Mouse (Mus musculus) embryonic facial prominence, embryonic 12.5 days (tissue): ENCODE results near the gene 3110021N24Rik. TPM values are rescaled to one million over a fixed set of nuclear protein-coding genes. Genes with fewer than 3 reads are reported as not detected.

Source experiments
- ATAC-seq: fragments of 200-750 bp; cut with Nextera tagmentation; 2 replicates; pipeline ENCODE4 v1.8.0; 2017; ENCODE audit not compliant: insufficient number of reproducible peaks, insufficient read depth, low FRiP score, low TSS enrichment
- H3K27ac ChIP-seq: fragments of 300-500 bp; sonication (generic); 2 replicates; pipeline ENCODE4 v1.5.1; 2016; ENCODE audit warnings: mild to moderate bottlenecking
- H3K27me3 ChIP-seq: fragments of 300-500 bp; sonication (generic); 2 replicates; pipeline ENCODE4 v1.6.1; 2016; ENCODE audit warnings: mild to moderate bottlenecking, moderate library complexity
- H3K36me3 ChIP-seq: fragments of 300-500 bp; sonication (generic); 2 replicates; pipeline ENCODE4 v1.6.1; 2016; ENCODE audit warnings: mild to moderate bottlenecking
- H3K4me1 ChIP-seq: fragments of 300-500 bp; sonication (generic); 2 replicates; pipeline ENCODE4 v1.6.1; 2016
- H3K4me2 ChIP-seq: fragments of 300-500 bp; sonication (generic); replicated peaks from 2 replicates; pipeline ENCODE4 v1.6.1; 2016; ENCODE audit warnings: mild to moderate bottlenecking, moderate library complexity
- H3K4me3 ChIP-seq: fragments of 300-500 bp; sonication (generic); 2 replicates; pipeline ENCODE4 v1.5.1; 2016; ENCODE audit warnings: mild to moderate bottlenecking
- H3K9ac ChIP-seq: fragments of 300-500 bp; sonication (generic); 2 replicates; pipeline ENCODE4 v1.6.1; 2016; ENCODE audit warnings: mild to moderate bottlenecking, moderate library complexity
- H3K9me3 ChIP-seq: fragments of 300-500 bp; sonication (generic); 2 replicates; pipeline ENCODE4 v1.6.1; 2016; ENCODE audit warnings: mild to moderate bottlenecking, moderate library complexity
- WGBS: fragments of 180-500 bp; shearing (Covaris S2); methylation state at CpG from one replicate; pipeline ENCODE4 v1.1.7; 2016; 5-methylcytosine and 5-hydroxymethylcytosine counted together
- polyA plus RNA-seq: library from polyadenylated mRNA; unstranded; fragments of >200 nt; fragmentation: Nextera tagmentation; extraction: Ambion mirVana; gene quantifications from 2 replicates; pipeline ENCODE4 v1.2.1, GENCODE M21; 2016

Gene 3110021N24Rik
- polyA plus RNA-seq, 1 experiment from 2014 or later = 2.5 TPM

DNA sequence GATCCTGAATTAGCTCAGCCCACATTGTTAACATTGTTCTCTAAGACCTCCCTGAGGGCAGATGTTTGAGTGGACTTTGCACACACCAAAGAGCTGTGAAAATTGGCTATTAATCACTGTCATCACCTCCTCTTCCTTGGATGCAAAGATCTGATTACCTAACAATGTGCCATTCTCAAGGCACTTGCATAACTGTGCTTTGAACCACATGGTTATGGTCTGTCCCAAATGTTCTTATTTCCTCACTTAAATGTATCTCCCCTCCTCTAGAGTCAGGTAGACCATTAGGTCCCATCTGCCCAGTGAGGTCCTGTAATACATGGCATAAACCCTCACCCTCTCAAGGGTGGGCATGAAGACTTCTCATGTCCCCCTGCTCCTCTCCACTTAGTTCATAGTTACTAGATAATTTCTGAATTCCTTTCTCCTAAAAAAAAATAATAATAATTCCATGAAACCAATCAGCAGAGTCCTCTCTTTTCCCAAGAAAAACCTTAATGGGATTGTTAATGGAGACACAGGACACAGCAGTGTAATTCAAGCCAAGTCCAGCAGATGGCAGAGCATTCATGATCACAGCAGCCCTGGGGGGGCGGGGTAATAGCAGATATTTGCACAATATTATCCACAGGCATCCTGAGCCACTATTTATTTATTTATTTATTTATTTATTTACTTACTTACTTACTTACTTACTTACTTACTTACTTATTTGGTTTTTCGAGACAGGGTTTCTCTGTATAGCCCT, 78.8 kb downstream of the 3110021N24Rik start:
- Histone ChIP-seq H3K4me3 (no peak overlapping the region), H3K27ac (no peak overlapping the region), H3K9ac (no peak overlapping the region), H3K36me3 (no peaks in the 10 kb centered on the region), H3K4me1 (no peaks in the 10 kb centered on the region), H3K27me3 (no peaks in the 10 kb centered on the region), H3K9me3 (no peaks in the 10 kb centered on the region), H3K4me2 (no peak overlapping the region)
- 54% methylated on average over 2 of the region's 2 CpGs for WGBS
- no peak for ATAC-seq

DNA sequence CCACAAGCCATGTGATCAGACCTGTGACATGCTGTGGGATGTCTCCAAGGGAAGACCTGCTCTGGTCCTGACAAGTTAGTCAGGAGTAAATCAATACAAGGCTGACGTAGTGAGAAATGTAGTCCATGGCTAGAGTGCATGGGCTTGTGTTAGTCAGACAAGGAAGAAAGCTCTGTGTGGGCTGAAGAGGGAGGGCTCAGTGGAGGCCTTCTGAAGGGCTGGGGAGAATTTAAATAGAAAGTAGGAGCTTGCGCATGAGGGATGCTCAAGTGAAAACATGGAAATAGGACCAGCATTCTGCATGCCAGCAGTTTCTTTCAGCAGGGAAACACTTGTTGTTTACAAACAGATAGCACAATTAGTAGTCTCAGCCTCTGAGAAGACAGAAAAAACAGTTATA, 84.1 kb downstream of the 3110021N24Rik start:
- ATAC-seq = no peak
- WGBS = 86% methylated on average over 2 of the region's 2 CpGs
- Histone ChIP-seq H3K27me3 (no peaks in the 10 kb centered on the region), H3K9me3 (no peaks in the 10 kb centered on the region), H3K9ac (no peak overlapping the region), H3K27ac (no peak overlapping the region), H3K4me3 (no peak overlapping the region), H3K4me2 (no peak overlapping the region), H3K36me3 (no peaks in the 10 kb centered on the region), H3K4me1 (no peaks in the 10 kb centered on the region)

DNA sequence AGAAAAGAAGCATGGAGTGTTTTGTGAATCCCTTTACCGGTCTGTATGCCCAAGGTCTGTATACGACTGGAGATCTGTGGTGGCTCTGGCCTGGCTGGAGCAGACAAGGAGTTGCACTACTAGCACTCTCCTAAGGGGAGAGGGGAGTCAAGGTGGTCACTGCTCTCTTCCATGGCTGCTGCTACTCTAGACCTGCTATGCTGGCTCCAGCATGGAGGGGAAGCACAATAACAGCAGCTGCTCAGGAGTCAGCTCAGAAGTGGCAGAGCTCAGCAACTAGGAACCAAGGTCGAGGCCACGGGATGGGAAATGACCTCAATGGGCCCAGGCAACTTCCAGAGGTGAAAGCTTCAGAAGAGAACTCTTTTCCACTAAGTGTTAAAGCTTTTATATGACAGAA, 91.7 kb downstream of the 3110021N24Rik start:
- no peak overlapping the region for H3K4me3 ChIP-seq
- no peak overlapping the region for H3K27ac ChIP-seq
- H3K4me1 ChIP-seq = no peaks in the 10 kb centered on the region
- H3K9me3 ChIP-seq = no peaks in the 10 kb centered on the region
- no peak for ATAC-seq
- H3K36me3 ChIP-seq = peaks cover 14% of the 10 kb centered on the region
- no peak overlapping the region for H3K4me2 ChIP-seq
- H3K9ac ChIP-seq = no peak overlapping the region
- 63% methylated on average over 4 of the region's 4 CpGs for WGBS
- H3K27me3 ChIP-seq = no peaks in the 10 kb centered on the region

DNA sequence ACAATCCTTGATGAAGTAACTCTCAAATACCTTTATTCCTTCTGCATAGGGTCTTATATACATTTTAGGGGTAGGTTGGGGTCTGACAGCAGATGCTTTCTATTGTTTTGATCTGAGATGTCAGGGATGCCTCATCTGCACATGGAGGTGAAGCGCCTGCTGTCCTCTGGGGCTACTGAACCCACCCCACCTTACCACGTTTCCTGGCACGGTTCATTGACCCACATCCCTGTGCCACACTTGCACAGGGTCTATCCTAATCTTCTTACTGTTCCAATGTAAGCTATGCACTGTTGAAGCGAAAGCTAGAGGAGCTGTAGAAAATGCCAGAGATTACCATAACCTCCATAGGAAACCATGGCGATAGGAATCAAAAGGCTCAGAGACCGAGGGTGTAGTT, 92.1 kb downstream of the 3110021N24Rik start:
- Histone ChIP-seq H3K4me3 (no peak overlapping the region), H3K9me3 (no peaks in the 10 kb centered on the region), H3K9ac (no peak overlapping the region), H3K4me1 (no peaks in the 10 kb centered on the region), H3K27me3 (no peaks in the 10 kb centered on the region), H3K27ac (no peak overlapping the region), H3K4me2 (no peak overlapping the region), H3K36me3 (peaks cover 14% of the 10 kb centered on the region)
- 76% methylated on average over 6 of the region's 6 CpGs for WGBS
- no peak for ATAC-seq

DNA sequence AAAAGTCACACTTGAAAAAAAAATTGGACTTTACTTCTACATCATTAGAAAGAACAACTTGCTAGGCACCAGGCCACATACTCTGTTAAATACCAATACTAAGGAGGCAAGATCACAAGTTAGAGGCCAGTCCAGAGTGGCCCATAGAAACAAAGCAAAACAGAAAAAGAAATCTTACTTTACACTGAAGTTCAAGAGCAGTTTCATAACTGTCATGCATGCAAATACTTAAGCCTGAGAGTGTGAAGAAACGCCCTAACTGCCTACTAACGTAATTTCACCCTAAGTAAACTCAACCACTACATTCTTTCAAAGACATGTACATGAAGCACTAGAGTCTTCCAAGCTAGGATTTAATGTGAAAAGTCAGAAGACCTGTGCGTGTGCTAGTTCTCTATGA, 106.2 kb downstream of the 3110021N24Rik start:
- Histone ChIP-seq H3K9me3 (no peaks in the 10 kb centered on the region), H3K4me2 (no peak overlapping the region), H3K9ac (no peak overlapping the region), H3K4me3 (no peak overlapping the region), H3K27ac (no peak overlapping the region), H3K4me1 (no peaks in the 10 kb centered on the region), H3K27me3 (no peaks in the 10 kb centered on the region), H3K36me3 (peaks cover 72% of the 10 kb centered on the region)
- ATAC-seq = no peak
- WGBS = 92% methylated on average over 3 of the region's 3 CpGs

DNA sequence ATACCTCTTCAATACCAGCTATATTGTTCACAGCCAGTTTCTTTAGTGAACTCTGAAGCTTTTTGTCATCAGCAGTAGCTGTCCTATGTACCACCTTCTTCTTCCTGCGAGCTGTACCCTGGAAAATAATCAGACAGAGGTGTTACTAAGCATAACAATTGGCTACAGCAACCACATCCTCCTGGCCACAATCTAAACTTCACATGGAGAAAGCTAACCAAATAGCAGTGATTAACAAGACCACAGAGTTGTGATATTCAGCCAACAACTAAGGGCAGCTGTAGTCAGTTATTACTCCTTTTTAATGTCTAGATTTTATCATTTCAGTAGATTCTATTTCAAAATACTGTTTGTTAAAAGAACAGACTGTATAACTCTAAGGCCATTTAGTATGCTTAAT, 106.6 kb downstream of the 3110021N24Rik start:
- peaks cover 68% of the 10 kb centered on the region for H3K36me3 ChIP-seq
- WGBS = 84% methylated on average over 1 of the region's 1 CpGs

DNA sequence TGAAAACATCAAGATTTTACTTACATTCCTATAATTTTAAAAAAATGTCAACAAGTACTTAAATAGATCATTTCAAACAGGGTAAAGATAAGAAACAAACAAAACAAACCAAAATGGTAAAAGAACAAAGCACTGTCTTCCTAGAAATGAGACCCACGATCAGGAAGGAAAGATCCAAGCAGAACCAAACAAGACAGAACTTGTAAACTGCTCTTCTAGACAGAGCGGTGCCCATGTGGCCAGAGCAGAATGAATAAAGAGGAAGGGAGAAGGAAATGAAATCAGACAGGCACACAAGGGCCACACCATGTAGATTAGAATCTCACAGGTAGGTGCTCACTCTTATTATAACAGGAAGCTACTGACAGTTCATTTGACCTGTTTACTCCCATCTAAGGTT, 107.2 kb downstream of the 3110021N24Rik start:
- ATAC-seq = no peak
- no peaks in the 10 kb centered on the region for H3K27me3 ChIP-seq
- H3K4me3 ChIP-seq = no peak overlapping the region
- H3K4me2 ChIP-seq = no peak overlapping the region
- peaks cover 65% of the 10 kb centered on the region for H3K36me3 ChIP-seq
- H3K27ac ChIP-seq = no peak overlapping the region
- peaks cover 2% of the 10 kb centered on the region for H3K4me1 ChIP-seq
- 87% methylated on average over 2 of the region's 2 CpGs for WGBS
- no peak overlapping the region for H3K9ac ChIP-seq
- H3K9me3 ChIP-seq = no peaks in the 10 kb centered on the region

More for the DNA sequence above, 106.6 kb downstream of the 3110021N24Rik start:
- Histone ChIP-seq H3K27ac (no peak overlapping the region), H3K4me1 (no peaks in the 10 kb centered on the region), H3K27me3 (no peaks in the 10 kb centered on the region), H3K9me3 (no peaks in the 10 kb centered on the region), H3K4me3 (no peak overlapping the region), H3K4me2 (no peak overlapping the region), H3K9ac (no peak overlapping the region)
- no peak for ATAC-seq

DNA sequence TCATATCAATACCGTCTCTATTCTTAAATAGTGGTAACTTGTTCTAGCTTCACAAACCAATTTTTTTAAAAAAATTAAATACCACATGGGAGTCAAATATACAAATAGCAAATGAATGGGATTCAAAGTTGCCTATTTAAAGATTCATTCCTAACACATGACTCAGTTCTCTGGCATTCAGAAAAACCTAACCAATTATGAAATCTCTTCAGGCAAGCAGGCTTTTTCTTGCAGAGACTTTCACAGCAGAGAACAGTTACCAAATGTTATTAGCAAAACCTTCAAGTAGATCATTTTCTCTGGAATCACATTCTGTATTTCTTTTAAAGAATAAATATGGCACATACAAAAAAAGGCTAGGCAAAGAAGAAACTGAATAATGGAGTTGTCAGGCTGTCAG, 111.2 kb downstream of the 3110021N24Rik start:
- Histone ChIP-seq H3K9me3 (no peaks in the 10 kb centered on the region), H3K4me2 (no peak overlapping the region), H3K27me3 (no peaks in the 10 kb centered on the region), H3K27ac (no peak overlapping the region), H3K4me1 (peaks cover 13% of the 10 kb centered on the region), H3K4me3 (no peak overlapping the region), H3K36me3 (peaks cover 32% of the 10 kb centered on the region), H3K9ac (no peak overlapping the region)
- WGBS = 81% methylated on average over 1 of the region's 1 CpGs
- no peak for ATAC-seq

Other genes starting within 250 kb of the 3110021N24Rik start
- 101 and 106 TPM in 2 replicates for gene Prpf38a, start 140.3 kb upstream of the 3110021N24Rik start, polyA plus RNA-seq
- gene Orc1, start 140.2 kb upstream of the 3110021N24Rik start, polyA plus RNA-seq = 14.2 and 17.0 TPM in 2 replicates
- gene Cc2d1b, start 99.7 kb upstream of the 3110021N24Rik start, polyA plus RNA-seq = 30.2 and 34.4 TPM in 2 replicates
- gene Zfyve9, start 61.1 kb downstream of the 3110021N24Rik start, polyA plus RNA-seq = 6.3 and 6.6 TPM in 2 replicates
- 208 and 229 TPM in 2 replicates for gene Btf3l4, start 114.0 kb downstream of the 3110021N24Rik start, polyA plus RNA-seq
- gene Txndc12, start 115.0 kb downstream of the 3110021N24Rik start, polyA plus RNA-seq = 114 and 118 TPM in 2 replicates
- 49.7 and 52.3 TPM in 2 replicates for gene Kti12, start 128.1 kb downstream of the 3110021N24Rik start, polyA plus RNA-seq
- 1.9 and 2.5 TPM in 2 replicates for gene A730015C16Rik, start 129.0 kb downstream of the 3110021N24Rik start, polyA plus RNA-seq
- 25.8 TPM in 2 replicates for gene Rab3b, start 159.4 kb downstream of the 3110021N24Rik start, polyA plus RNA-seq